Mouse (Mus musculus) embryonic fibroblast, embryonic 13.5 days (primary cell): ENCODE measurements around the gene Ptpn6.

Experiments used
- CTCF ChIP-seq: IDR thresholded peaks from 2 replicates; pipeline ENCODE4 v1.5.1; 2011; ENCODE audit warnings: mild to moderate bottlenecking, control low read depth, low read length, moderate library complexity, borderline replicate concordance; ENCODE audit not compliant: insufficient read depth
- POLR2A ChIP-seq: IDR thresholded peaks from 2 replicates; pipeline ENCODE4 v1.6.1; 2011; ENCODE audit warnings: low read depth, mild to moderate bottlenecking, control low read depth, low read length, moderate library complexity

DNA sequence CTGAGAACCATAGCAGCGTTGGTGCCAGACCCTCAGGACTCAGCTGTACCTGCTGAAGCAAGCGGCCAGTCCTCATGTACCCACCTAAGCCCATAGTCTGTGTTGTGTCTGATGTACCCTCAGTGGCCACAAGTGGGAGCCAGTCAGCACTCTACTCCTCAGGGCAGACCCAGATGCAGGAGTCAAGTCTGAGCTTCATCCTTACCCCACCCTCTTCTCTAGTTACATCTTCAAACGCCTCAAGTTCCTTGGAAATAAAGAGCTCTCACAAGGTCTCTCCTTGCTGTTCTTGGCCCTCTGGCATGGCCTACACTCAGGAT is 35.8 kb downstream of the Ptpn6 start:
- TF ChIP-seq CTCF (peak; percentile 73; the same call in 1 of the 2 replicates), POLR2A (no peak)
